Mouse (Mus musculus) kidney, postnatal 36 days (tissue): Measurements from ENCODE around the gene Zfp846.

ENCODE experiments used
- DNase-seq, 2 experiments: peaks; one replicate each; pipeline ENCODE4 v3.0.0; 2021 to 2022; ENCODE audit warnings: mixed read lengths in 2 of 2

The Zfp846 gene

GRCm38 (mm10) chr9:20638552-20638951, 57.5 kb downstream of the Zfp846 start:
- DNase-seq: no peak

GRCm38 (mm10) chr9:20639486-20639885, 58.4 kb downstream of the Zfp846 start:
- DNase-seq: no peak

- DNase-seq: no peak
Observed at GRCm38 (mm10) chr9:20641501-20641900, 60.4 kb downstream of the Zfp846 start.

- DNase-seq: peak; percentile 93 to 94
Observed at GRCm38 (mm10) chr9:20642101-20642895, 61.2 kb downstream of the Zfp846 start, which contains the start of gene Ubl5. Gene Ubl5 (plus strand): TSS chr9:20642878.

GRCm38 (mm10) chr9:20642896-20643466, 61.9 kb downstream of the Zfp846 start:
- peak; percentile 90 to 92 for DNase-seq

- no peak for DNase-seq
Observed at GRCm38 (mm10) chr9:20643781-20644180, 62.7 kb downstream of the Zfp846 start.

GRCm38 (mm10) chr9:20644360-20645081, 63.4 kb downstream of the Zfp846 start, which contains the start of gene Fbxl12:
Gene Fbxl12 (minus strand): TSS chr9:20644767.
- peak; percentile 85 for DNase-seq

- no peak for DNase-seq
Observed at GRCm38 (mm10) chr9:20645121-20645520, 64.0 kb downstream of the Zfp846 start.

GRCm38 (mm10) chr9:20651602-20652259, 70.6 kb downstream of the Zfp846 start, which contains the start of gene Pin1:
Gene Pin1 (plus strand): TSS chr9:20652095.
- DNase-seq: peak; percentile 99 to 100

- DNase-seq: no peak
Observed at GRCm38 (mm10) chr9:20652260-20652658, 71.2 kb downstream of the Zfp846 start.

GRCm38 (mm10) chr9:20653859-20654258, 72.8 kb downstream of the Zfp846 start:
- DNase-seq: no peak
